Mouse (Mus musculus) lung, postnatal 10 days (tissue): ENCODE measurements around the gene Hexb.

Source experiments
- DNase-seq: peaks from one replicate; pipeline ENCODE4 v3.0.0; 2021

Hexb gene

GRCm38 (mm10) chr13:97197932-97198562, at the start of gene Hexb:
Gene Hexb, minus strand, starts transcription at chr13:97198357.
- DNase-seq: peak; percentile 96

- DNase-seq: no peak
These were observed 49.6 kb upstream of the Hexb start for GRCm38 (mm10) chr13:97247754-97248153.

DNA sequence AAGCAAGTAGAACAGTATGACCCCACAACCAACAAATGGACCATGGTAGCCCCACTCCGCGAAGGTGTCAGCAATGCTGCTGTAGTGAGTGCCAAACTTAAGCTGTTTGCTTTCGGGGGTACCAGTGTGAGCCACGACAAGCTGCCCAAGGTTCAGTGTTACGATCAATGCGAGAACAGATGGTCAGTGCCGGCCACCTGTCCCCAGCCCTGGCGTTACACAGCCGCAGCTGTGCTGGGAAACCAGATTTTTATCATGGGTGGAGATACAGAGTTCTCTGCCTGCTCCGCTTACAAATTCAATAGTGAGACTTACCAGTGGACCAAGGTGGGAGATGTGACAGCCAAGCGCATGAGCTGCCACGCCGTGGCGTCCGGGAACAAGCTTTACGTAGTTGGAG, 48.1 kb upstream of the Hexb start:
- DNase-seq: no peak

GRCm38 (mm10) chr13:97245157-97245556, 47.0 kb upstream of the Hexb start:
- DNase-seq: no peak

DNA sequence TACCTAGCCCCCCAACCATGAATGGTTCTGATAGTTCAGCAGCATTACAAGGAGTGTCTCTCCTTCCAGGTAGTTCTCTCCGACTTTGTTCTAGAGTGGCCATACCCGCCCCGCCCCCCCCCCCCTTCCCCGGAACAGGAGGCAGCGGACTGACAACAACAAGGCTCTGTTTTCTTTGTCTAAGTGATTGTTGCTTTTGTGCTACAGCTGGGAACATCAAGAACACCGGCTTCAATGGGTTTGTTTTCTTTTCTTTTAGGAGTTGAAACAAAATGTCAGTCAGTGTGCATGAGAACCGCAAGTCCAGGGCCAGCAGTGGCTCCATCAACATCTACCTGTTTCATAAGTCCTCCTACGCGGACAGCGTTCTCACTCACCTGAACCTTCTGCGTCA, 46.6 kb upstream of the Hexb start:
- no peak for DNase-seq

DNA sequence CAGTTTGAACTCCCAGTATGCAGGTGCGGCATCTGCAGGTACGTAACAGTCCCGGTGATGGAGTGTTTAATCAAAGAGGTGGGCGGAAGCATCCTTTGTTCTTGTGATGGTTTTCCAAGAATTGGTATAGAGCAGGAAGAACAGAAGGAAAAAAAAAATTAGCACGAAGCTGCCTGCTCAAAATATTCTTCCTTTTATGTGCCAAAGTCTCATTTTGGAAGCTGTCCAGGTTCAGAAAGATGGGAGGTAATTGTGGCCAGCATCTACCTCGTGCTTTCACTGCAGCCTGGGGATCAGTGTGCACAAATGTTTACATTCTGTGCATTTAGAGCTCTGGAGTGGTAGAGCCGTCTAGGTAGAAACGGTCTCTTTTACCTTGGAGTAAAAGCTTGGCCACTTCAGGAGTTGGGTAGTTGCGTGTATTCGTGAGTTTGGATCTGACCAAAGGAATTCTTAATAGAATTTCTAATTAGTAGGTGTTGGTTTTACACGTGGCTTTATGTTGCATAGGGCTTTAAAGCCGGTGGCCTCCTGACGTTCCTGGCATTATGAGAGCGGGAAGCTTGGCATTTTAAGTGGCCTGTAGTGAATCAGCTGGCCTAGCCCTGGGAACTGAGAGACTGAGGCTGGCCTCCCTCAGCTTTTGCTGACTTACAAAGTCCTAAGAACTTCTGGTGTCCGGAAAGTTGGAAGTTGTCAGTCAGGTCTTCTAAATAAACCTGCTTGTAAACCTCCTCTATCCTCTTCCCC, 46.0 kb upstream of the Hexb start:
- no peak for DNase-seq

- DNase-seq: no peak
These were observed 44.6 kb upstream of the Hexb start for GRCm38 (mm10) chr13:97242716-97243115.

- DNase-seq: no peak
These were observed 43.7 kb upstream of the Hexb start for GRCm38 (mm10) chr13:97241787-97242280.

DNA sequence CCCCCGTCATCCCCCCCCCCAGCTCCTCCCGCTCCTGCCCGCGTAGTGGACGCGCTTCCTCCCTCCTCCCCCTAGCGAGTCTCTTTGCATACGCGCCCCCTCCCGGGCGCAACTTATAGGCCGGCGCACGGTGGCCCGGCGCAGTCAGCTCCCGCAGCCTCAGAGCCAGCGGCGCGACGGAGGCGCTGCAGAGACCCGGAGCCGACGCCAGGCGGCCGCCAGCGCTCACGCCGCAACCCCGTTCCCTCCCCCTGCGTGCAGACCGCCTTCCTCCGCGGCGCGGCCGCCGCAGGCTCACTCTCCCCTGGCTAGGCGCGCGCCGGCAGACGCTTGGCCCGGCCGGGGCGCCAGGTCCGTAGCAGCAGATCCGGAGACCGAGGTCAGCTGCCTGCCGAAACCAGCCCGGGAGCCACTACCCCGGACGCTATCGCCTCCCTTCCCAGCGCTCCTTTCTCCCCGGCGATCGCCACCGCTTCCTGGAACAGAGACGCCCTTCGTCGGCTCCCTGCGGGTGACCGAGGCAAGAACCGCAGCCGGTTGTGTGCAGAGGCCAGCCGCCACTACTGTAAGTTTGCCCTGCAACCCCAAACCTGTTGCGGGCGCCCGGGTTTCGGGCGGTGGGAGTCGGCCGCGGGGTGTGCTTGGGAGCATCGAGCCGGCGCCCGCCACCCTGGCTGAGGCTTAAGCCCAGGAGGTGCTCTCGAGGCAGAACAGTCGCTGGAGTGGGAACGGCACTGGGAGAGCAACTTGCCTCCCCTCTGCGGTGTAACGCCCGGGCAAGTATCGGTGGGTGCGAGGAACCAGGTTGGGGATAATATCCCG, 43.0 kb upstream of the Hexb start, which contains the start of gene Enc1:
TSS of gene Enc1 (plus strand) at position 141 of the 822 bp plus-strand sequence.
- peak; percentile 94 for DNase-seq

DNA sequence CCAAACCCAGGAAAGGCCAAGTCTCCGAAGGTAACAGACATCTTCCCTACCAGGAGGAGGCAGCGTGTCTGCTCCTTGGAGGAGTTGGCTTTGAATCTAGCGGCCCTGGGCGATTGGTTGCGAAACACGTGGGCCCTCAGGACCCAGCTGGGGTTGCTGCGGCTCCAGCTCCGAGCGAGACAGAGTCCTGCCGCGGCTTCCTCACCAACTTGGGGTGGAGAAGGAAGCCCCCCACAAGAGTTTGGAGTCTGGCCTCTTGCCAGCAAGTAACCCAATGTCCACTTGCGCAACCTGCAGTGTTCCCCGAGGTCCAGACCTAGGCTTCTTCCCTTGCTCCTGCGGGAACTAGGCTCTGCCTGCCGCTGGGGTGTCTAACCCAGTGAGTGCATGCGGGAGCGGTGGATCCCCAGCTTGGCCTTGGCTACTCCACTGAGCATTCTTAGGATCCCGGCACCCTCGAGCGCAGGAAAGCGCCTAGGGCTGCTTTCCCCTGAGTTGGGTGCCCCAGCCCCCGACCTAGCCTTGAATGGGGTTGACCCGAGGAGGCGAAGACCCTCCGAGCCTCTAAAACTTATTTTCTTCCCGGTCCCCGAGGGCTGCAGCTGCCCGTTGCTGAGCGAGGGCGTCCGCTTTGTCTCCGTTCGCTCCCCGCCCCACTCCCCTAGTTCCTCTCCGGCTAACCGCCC, 42.3 kb upstream of the Hexb start:
- peak; percentile 89 for DNase-seq

- peak; percentile 74 for DNase-seq
These were observed 41.4 kb upstream of the Hexb start for GRCm38 (mm10) chr13:97239343-97240180.

- no peak for DNase-seq
These were observed 40.2 kb upstream of the Hexb start for GRCm38 (mm10) chr13:97238181-97238981.

DNA sequence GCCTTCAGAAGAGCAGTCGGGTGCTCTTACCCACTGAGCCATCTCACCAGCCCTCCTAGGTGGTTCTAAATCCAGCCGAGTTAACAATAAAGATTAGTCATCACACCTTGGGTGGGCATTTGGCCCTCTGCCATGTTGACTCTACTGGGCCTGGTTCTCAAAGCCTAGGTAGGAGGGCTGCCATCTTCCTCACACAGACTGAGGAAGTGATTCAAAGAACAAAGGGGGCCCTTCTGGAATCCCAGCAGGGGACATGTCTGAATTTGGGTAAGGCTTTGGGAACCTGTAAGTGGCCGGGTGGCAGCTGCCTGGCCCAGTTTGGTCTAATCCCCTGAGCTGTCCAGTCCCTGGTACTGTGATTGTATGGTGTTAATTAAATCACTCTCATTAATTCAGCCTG, 39.5 kb upstream of the Hexb start:
- no peak for DNase-seq

GRCm38 (mm10) chr13:97235911-97236310, 37.8 kb upstream of the Hexb start:
- DNase-seq: no peak

GRCm38 (mm10) chr13:97234785-97235417, 36.7 kb upstream of the Hexb start:
- peak; percentile 90 for DNase-seq

- DNase-seq: no peak
These were observed 34.9 kb upstream of the Hexb start for GRCm38 (mm10) chr13:97233092-97233491.

DNA sequence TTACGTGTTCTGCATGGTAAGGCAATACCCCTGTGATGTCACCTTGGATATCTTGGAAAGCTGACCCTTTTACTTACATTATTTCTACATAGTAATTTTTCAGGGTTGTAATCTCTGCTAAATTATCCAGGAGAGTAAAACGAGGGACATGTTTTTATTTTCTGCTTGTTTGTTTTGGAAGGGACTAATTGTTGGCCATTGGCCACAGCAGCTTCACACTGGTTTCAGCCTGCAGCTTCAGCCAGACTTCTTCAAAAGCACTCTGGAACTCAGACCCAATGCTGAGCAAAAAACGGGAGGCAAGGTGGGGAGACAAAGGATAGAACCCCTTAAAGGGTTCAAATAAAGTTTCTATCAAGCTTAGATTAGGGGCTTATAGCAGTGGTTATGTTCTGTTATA, 31.9 kb upstream of the Hexb start:
- no peak for DNase-seq

GRCm38 (mm10) chr13:97227795-97228194, 29.6 kb upstream of the Hexb start:
- no peak for DNase-seq

DNA sequence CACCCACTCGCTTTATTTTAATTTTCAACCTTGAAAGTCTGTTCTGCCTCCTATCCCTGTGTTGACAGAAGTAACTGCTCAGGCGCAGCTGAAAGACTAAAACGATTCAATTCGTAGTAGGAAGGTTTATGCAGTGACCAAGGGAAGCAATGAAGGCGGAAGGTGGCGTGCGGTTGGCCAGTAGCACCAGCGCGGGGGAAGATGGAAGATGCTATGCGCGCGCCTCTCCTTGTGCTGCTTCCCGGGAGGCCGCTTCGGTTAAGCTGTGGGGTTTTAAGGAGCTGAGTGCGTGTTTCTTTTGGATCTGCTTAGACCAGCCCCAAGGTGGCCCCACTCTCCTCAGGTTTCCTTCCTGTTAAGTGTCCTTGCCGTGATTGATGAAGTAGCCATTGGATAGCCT, 27.0 kb upstream of the Hexb start:
- DNase-seq: no peak

DNA sequence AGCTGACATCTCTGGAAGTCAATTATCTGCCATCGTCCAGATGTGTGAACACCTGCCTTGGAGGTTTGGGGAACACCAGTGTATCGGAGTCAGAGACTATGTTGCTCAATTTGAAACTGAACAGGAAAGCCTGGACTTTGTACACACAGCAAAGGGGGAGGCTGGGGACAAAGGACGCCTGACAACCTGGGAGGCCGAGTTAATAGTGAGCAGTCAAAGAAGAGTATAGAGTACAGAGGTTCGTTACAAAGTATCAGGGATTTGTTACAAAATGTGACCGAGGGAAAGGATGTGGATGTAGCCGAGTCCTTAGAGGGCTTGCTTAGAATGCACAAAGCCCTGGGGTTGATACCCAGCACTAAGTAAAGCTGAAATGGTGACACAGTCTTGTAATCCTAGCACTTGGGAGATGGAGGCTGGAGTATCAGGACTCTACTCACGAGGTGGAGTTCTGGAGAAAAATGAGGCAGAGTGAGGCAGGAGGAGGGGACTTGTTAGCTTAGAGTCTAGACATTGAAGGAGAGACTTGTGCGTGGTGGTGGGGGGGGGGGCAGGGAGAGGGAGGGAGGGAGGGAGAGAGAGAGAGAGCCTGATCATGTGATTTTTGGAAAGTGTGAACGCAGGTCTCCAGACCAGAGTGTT, 26.3 kb upstream of the Hexb start:
- DNase-seq: no peak
